Mouse (Mus musculus): ENCODE data around the gene Olfr183.
"Not testable (repeated sequence)": the region's sequence is repeated elsewhere in the genome, so short reads cannot be mapped to it uniquely, and the experiment has no call there.

Gene Olfr183

GRCm38 (mm10) chr16:58995057-58995456 lies at the start of gene Olfr183:
Olfr183 (plus strand) TSS chr16:58995357.
- CTCF ChIA-PET = no interaction called here
- POLR2A ChIA-PET = no interaction called here

- CTCF ChIA-PET = no interaction called here
- POLR2A ChIA-PET = no interaction called here
These were observed 12.0 kb downstream of the Olfr183 start for GRCm38 (mm10) chr16:59007146-59007545.

DNA sequence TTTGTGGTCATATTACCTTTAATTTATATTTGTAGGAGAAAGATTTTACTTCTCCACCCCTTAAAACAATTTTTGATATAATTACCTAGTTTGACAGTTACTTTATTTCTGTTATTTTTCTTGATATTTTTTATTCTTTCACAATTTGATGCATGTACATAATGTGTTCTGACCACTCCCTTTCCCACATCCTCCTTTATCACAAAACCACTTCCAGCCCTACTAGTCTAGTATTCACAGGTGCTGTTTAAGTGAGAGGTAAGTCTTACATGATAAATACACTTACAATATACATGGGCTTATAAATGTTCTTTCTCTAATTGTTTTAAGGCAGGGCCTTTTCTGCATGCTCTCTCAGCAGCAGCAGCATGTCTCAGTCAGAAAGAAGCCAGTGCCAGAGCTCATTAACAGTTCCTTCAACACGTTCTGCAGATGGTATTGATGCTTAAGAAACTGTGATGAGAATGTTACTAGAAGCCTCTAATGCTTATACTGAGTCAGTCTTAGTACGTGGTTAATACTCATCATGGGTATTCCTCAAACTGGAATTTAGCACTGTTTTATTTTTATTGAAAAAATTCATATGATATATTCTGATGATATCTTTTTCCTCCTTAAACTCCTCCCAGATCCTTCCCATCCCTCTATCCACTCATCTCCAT lies 18.3 kb downstream of the Olfr183 start:
- POLR2A ChIA-PET = no interaction called here
- CTCF ChIA-PET = no interaction called here

DNA sequence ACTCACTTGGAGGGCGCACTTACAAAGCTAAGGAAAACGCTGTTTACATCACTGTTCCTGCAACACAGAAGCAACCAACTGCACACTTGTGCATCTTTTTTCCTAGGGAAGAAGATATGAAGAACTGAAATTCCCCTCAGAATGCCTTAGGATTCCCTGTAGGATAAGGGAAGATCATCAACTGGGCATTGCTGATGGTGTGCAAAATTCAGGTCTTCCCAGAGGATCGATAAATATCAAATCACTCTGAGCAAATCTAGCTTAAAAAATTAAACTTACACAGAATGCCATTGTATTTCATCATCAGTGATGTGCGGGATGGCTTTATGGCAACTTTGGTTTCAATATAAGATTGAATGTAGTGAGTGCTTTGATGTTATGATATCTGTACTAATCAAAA lies 35.0 kb downstream of the Olfr183 start, which contains the start of gene Olfr186:
TSS of gene Olfr186 (minus strand) at position 101 of the 400 bp plus-strand sequence.
- ChIA-PET POLR2A (no interaction called here), CTCF (no interaction called here)

GRCm38 (mm10) chr16:59039710-59040109 lies 44.6 kb downstream of the Olfr183 start, which contains the start of gene Olfr187:
Olfr187 (minus strand) TSS chr16:59039767.
- CTCF ChIA-PET = no interaction called here
- POLR2A ChIA-PET = no interaction called here

DNA sequence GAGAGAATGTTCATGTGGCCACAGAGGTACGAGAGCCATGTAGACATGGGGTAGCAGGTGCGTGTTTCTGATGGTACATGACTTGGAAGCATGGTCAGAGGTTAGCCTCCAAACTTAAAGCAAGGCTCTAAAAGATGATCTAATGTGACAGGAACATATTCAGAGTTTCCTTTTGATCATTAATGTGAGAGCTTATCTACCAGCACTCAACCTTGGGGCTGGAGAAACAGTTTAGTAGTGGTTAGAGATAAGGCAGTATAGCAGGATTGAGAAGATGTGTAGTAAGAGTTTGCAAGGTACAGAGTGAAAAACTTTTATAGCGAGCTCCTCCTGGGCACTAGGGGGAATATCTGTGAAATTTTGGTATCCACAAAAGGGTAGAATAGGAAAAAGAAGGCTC lies 50.7 kb downstream of the Olfr183 start:
- POLR2A ChIA-PET = no interaction called here
- CTCF ChIA-PET = no interaction called here

- POLR2A ChIA-PET = no interaction called here
- CTCF ChIA-PET = no interaction called here
These were observed 52.4 kb downstream of the Olfr183 start for GRCm38 (mm10) chr16:59047579-59047978.

GRCm38 (mm10) chr16:59048860-59049259 lies 53.7 kb downstream of the Olfr183 start:
- CTCF ChIA-PET = no interaction called here

GRCm38 (mm10) chr16:59049286-59049685 lies 54.1 kb downstream of the Olfr183 start:
- POLR2A ChIA-PET, CTCF ChIA-PET: not testable (repeated sequence)

More at GRCm38 (mm10) chr16:59048860-59049259, 53.7 kb downstream of the Olfr183 start:
- POLR2A ChIA-PET = no interaction called here

Measured in embryonic stem cell, embryonic (primary cell).